Mouse (Mus musculus) kidney, postnatal 14 days (tissue): ENCODE measurements around the gene Sspn.

ENCODE experiments used
- DNase-seq: peaks from one replicate; pipeline ENCODE4 v3.0.0; 2022; ENCODE audit warnings: mixed read lengths

Sspn gene

DNA sequence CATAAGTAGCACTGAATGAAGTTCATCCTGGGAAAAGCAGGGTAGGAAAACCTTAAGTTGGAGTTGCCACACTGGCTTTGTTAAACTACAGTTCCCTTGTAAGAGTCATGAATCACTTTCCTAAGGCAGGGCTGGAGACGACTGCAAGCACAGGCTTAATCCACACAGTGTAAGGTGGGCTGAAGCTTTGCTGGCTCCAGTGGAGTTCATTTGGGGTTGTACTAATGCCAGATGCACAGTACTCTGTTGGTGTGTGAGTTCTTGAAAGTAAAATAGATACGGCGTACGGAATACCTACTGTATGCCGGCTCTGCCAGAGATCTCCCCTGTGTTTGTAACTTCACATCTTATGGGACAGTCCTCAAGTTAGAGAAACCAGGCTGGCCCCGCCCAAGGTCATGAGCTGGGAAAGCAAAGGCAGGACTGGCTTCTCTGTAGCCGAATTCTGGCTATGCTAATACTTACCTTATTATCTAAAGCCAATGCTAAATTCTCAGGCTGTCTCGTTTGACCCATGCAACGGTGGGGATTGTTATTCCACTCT lies 3.3 kb downstream of the Sspn start:
- DNase-seq = peak; percentile 8

DNA sequence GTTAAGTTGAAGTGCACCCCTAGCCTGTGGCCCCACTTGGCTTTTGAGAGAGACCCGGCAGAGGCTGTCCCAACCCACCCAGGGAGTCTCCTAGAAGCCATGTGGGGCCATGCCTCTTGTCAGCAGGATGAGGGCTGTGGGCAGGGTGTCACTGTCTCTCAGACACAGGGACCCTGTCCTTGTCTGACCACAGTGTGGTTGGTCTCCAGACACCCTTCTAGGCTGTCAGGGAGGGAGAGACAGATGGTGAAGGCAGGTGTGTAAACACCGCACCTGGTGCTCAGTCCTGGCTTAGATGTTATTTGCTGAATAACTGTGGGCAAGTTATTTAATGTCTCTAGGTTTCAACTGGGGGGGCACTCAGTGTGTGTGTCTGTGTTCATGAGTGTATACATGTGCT lies 4.5 kb downstream of the Sspn start:
- no peak for DNase-seq

DNA sequence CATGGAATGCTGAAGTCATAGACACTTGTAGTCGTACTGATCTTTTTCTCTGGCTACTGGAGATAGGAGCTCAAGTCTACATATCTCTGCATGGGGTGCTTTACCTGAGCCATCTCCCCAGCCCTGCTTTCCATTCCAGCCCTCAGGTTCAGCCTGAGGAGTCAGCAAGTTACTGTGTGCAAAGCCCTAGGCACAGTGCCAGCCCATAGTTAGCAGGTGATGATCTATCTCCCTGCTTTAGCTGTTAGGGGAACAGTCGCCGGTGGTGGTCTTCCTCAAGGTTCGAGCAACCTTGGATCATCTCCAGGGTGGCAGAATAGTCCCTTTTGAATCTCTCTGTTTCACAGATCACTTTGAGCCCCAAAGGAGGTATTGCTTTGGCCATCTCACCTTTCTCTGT lies 5.1 kb downstream of the Sspn start:
- peak; percentile 38 for DNase-seq

DNA sequence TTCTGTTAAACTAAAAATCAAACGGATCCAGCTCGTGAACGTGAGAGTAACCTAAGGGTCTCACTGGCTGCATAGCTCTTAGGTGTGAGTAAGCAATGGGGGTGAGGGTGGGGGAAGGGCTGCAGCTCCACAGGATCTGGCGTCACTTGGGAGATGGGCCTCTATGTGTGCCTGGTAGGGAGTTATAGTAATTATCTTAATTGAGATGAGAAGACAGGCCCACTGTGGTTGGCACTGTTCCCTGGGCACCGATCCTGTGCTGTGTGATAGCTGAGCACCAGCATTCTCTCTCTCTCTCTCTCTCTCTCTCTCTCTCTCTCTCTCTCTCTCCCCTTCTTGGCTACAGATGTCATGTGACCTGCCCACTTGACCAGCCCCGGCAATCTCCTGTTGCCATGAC lies 9.4 kb downstream of the Sspn start:
- DNase-seq = no peak

DNA sequence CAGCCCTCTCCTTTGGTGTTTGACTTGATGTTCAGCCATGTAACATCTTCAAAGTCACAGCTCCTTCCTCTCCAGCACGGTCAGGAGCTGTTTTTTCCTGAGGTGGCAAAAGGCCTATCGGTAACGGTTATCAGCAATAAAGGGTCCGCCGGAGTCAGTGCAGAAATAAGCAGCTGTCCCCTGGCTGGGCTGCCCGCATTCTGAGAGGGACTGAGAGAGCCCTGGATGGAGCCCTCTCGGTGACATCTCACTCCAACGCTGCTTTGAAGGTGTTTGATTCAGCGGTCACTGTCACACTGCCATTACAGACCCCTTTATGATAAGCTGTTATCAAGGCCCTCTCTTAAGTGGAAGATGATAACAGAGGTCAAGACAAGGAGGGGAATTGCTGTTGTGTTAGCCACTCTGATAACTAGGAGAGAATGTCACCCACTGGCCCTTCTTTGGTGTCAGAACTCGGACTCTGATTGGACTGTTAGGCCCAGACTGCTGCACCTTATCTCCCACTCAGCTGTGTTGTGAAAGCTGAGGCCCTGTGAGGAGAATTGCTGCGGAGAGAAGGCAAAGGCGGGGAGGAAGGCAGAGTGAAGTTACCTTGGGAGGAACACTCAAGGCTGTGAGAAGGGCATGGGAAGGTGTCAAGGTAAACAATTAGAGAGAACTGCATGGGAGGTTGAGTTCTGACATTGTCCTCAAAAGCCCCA lies 11.0 kb downstream of the Sspn start:
- no peak for DNase-seq

DNA sequence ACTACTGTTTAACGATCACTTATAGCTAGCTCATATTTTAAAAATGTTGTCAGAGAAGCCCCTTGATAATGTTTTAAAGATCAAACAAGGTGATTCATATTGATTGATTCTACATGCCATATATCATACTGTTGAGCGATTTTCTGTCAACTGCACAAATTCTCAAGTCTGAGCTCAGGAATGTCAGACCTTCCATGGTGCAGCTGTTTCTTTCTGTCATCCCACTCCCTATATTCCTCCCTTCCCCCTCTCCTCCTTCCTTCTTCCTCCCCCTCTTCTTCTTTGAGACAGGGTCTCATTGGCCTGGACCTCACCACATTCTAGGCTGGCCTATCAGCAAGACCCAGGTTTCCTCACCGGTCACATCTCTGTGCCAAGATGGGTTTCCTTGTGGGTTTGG lies 12.0 kb downstream of the Sspn start:
- no peak for DNase-seq

DNA sequence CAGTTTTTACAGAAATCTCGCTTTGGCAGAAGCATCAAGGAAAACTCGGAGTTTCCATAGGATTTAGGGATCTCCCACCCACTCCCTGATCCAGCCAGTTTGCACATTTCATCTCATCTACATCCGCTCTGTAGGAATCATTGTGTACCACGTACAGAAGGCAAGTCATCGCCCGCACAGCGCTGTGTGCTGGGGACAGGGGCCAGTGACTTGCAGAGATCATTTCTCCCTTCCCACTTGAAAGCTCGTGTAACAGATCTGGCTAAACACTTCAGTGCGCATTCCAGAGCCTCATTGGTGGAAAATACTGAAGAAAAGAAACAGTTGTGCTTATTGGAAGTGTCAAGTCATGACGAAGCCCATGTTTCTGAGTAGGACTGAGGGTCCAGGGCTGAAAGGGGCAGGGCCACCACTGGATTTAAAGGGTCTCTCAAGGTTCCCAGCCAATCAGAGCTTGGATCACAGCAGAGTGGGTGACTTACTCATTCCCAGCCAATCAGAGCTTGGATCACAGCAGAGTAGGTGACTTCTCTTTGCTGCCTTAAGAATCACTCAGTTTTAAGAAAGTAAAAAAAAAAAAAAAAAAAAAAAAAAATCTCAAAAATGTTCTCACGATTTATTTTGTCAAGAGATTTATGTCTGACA lies 14.4 kb downstream of the Sspn start:
- DNase-seq = no peak

DNA sequence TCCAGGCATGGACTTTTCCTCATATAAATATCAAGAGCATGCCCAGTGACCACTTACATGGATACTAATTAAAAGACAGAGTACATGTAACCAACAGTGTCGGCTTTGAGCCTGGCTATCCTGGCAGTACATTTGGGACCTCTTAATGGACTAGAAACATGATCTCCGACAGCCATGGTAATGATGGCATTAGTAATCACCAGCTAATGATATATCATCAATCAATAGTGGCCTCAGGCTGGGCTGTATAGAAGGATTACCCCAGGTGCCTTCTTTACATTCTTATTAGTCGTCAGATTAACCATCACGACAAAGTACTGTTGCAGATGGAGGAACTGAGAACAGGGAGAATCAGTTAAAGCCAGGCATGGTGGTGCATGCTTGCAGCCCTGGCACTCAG lies 17.6 kb downstream of the Sspn start:
- DNase-seq = no peak

DNA sequence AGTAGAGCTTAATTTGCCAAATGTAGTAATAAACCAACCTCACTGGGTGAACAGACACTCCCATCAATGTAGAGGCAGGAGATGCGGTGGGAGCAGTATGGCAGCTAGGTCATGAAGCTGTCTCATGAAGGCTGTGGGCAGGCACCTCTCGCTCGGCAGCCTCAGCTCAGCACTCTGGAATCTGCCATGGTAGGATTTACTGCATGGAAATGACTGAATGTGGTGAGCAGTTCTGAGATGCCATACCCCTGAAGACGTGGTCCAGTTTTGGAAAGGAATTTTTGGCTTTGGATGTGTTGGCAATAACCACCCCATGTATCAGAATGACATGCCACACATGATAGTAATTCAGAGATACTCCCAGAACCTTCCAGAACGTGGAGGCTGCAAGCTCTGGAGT lies 19.2 kb downstream of the Sspn start:
- no peak for DNase-seq

DNA sequence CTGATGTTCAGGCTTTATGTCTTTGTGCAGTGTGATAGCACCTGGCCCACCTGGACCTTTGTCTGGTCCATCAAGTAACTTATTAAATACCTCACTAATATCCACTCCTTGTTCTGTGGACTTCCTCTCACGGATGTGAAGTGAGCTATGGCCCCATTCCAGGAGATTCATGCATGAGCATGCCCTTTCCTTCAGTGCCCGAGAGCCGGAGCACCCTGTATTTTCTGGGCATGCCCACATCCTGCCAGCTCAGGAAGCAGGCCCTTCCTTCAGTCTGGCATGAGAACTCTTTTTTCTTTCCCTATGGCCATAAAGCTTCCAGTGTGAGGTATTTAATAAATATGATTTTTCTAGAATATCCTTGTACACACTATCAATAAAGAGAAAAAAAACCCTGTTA lies 21.2 kb downstream of the Sspn start:
- peak; percentile 38 for DNase-seq

DNA sequence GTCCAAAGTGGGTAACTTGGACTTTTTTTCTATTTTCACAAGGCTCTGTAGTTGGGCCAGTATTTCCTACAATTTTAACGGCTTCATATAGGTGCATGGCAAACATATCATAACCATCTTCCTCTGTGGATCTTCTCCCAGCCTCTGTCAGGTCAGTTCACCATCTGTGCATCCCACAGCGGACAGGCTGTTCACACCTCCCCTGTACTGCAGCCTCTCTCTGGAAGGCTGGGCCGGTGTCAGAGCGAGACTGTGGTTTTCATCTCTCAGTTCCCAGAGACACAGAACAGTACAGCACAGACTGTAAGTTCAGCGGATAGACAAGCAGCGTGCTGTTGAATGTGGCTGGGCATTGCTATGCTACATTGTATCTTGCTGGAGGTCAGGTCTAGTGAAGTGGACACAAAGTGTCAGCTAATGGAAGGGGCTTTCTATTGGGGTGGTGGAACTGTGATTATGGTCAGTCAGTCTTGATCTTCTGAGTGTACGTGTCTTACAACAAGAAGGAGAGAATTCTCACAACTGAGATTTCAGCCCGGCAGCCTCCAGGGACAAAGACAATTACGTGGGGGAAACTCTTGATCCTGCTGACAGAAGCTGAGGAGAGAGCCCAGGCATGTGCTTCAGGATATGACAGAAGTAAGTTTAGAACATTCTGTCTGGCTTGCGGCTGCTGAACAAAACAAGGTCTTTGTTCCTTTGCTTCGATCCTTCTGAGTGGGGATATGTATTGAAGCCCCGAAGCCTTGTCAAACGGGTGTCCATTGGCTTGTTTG lies 21.9 kb downstream of the Sspn start:
- DNase-seq = no peak

DNA sequence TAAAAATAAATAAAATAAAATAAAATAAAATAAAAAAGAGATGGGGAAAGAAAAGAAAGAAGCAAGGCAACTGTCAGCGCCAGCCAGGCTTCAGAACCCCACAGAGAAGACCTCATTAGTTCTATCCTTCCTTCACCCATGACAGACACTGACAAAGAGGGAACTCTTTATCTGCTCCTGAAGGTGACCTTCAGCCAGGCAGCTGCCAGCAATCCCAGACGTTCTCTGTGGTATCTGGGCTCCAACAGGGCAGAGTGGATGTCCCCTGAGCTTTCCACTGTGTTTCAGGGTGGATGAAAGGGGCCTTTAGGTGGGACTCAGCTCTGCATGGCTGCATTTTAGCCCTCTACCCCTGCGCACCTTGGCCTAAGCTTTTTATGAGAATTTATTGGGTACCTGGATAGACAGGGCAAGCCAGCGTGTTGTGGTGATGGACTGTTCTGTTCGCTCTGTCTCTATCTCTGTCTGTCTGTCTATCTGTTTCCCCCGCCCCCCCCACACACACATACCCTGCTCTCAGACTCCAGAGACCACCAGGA lies 26.1 kb downstream of the Sspn start:
- no peak for DNase-seq

DNA sequence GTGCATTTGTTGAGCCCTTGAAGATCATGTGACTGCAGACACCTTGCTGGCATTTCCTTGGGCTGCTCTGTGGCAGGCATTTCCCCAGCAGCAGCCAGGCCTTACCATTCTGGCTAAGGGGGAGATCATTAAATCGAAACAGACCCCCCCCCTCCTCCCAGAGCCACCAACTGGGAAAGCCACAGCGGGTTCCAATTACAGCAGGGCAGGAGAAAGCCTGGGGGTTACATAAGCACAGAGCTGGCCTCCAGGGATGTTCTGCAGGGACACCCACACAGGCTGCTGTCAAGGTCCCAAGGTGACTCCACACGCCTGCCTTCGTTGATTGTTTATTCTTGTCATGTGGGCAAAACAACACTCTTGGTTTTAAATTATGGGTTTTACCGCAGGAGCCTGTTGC lies 26.6 kb downstream of the Sspn start:
- no peak for DNase-seq

DNA sequence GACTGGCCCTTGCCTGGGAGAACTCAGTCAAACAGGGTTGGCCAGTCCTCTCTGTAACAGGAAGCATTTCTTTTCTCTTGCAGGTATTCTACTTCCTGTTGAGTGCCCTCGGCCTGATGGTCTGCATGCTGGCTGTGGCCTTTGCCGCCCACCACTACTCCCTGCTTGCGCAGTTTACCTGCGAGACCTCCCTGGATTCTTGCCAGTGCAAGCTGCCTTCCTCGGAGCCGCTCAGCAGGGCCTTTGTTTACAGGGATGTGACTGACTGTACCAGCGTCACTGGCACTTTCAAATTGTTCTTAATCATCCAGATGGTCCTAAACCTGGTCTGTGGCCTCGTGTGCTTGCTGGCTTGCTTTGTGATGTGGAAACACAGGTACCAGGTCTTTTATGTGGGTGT lies 29.6 kb downstream of the Sspn start:
- no peak for DNase-seq

DNA sequence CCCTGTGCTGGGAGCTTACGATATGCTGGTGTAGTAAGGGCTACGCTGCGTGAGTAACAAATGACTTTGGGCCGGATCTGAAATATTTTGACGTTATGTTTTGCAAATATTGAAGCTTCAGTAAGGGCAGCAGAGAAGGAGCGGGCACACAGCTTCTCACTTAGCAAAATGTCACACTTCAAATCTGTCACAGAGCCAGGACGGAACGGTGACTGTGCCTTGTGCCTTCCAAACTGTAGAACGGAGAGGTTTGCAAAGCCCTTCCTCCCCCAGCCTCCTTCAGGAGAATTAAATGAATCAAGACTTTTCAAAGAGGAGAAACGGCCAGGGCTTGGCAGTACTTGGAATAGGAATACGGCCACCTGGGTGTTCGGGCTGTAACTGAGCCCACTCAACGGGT lies 32.5 kb downstream of the Sspn start:
- DNase-seq = no peak

DNA sequence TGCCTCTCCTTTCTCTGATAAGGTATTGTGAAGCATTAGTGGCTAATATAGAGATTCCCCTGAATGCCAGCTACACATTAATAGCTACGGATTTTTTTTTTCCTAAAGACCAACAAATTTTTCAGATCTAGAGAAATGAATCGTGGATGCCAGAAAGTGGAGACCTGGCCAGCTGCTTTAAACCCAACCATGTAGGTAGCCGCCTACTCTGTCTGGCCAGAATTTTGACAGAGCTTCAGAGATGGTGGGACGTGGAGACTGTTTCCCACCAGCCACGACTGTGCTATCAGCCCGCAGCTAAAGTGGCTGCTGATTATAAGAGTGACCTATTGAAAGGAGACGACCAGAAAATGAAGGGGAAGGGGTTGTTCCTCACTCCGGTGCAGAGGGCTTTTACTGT lies 36.3 kb downstream of the Sspn start:
- DNase-seq = no peak

DNA sequence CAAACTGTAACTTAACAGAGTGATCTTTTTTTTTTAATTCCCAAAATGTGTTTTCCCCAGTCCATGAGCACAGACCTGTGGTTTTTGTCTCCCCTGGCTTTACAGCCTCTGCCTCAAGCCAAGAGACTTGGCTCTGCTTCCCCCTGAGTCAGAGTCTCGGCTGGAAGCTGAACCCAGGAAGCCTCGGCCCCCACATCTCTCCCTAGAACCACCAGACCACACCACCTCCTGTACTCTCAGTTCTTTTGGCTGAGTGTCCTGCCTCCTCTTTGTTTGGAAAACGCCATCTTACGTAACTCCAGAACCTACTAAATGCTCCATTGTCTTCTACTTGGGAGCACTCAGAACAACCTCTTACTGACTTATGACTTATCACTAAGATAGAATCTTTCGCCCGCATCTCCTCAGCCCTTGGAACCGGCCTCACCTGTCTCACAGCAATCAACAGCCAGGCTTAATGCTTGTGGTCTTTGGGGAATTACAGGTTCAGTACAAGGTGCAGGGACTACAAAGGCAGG lies 36.9 kb downstream of the Sspn start:
- no peak for DNase-seq

DNA sequence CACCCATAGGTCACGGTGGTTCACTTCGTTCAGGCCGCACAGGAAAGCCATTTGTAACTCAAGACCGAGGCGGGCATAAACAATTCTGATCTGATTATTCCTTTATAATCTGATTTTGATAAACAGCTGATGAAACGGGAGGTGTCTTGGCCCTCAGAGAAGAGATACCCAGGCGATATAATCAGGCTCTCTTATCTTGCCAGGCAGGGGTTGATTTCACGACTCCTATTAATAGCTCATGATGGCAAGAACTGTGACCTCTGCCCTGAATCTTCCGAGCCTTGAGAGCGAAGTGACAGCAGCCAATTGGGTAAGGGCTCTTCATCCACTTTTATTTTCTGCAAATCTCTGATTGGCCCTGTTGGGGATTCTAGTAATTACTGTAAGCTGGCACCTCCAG lies 37.4 kb downstream of the Sspn start:
- no peak for DNase-seq

DNA sequence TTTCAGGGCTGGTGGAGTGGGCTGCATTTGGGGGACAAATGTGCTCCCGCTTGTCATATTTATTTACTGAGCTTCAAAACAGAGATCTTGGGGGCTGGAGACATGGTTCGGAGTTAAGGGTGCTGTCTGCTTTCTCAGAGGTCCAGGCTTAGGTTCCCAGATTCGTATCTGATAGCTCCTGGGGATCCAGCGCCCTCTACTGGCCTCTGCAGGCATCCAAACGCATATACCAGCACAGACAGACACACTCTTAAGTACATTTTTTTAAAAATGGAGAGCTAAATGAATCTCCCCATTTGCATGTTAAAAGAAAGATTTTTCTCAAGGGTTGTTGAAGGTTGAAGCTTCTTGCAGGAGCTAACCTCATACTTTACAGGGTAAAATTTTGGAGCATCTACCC lies 38.1 kb downstream of the Sspn start:
- DNase-seq = no peak

DNA sequence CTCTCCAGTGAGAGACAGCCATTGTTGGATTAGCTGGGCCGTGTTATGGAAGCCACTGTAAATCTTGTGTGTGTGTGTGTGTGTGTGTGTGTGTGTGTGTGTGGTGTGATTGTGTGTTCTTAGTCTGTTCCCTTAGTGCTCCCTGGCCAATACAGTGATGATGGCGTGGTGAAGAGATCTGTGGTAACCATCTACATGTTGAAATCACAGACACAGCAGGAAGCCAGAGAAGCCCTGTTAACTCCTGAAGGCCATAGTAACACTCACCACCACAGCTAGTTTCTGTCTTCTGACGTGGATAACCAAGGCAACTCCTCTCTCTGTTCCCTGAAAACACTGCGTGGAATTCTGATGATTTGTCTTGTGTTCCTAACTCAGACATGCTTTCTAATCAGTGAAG lies 40.7 kb downstream of the Sspn start:
- DNase-seq = no peak

DNA sequence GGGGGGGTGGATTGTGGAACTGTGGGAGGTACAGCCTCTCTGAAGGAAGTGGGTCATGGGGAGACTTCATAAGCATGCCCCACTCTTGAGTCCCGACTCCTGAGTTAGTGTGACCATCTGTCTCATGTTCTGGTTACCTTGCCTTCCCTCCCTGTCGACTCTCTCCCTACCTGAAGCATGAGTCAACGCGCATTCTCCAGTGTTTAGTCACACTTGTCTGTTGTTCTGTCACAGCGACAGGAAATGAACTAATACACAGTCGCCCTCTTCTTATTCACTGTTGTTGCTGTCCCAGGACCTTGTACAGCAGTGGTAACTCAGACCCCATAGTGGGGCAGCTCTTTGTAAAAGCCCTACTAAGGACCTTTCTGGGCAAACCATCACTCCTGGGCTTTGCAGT lies 41.4 kb downstream of the Sspn start:
- DNase-seq = no peak

DNA sequence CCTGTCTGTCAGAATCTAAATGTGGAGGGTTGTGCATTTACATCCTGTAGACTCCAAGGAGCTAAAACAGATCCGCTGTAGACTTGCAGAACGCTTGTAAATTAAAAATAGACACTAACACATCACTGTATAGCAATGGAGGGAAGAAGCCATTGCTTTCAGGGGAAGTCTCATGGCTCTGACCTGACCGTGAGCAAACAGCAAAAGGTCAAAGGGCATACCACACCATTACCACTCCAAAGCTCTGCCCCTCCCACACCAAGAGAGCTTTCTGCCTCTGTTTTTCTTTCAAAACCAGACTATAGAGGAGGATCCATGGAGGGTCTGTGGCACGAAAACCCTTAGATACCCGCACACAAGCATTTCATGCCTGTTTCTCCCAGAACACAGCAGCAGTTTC lies 41.9 kb downstream of the Sspn start:
- DNase-seq = no peak

DNA sequence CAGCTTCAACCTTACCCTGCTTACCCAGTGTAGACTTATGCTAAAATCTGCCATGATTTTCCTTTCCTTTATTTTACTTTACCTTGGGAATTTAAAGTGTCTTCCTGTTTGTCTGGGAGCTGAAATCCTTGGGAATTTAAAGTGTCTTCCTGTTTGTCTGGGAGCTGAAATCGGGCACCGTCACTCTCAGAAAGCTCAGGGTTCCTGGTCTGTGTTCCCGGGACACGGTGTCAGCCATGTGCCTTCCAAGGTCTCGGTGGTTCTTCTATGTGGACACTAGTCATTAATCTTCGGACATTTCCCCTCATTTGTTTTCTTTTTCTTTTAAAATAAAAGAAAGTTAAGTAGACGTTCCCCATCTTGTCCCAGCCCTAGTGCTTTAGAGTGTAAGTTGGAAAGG lies 43.3 kb downstream of the Sspn start:
- no peak for DNase-seq

DNA sequence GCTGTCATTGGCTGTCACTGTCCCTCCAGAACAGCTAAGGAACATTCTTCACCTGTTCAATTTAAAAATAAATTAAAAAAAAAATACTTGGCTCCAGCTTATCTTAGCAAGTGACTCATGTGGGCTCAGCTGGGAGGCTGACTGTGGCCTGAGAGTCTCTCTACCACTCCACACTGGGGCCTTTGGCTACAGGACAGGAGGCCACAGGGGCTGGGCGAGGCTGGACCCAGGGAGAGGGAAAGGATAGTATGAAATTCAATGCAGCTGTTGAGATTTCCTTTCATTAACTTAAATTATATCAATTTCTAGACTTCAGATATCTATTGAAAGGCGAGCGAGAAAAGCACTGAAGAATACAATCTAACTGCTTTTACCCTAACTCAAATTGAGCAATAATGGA lies 45.9 kb downstream of the Sspn start:
- DNase-seq = no peak
